Mouse (Mus musculus) liver, embryonic 14.5 days (tissue): ENCODE measurements at regions not wholly inside any gene's neighbourhood (a gene's known extent, or its start where the extent isn't known, plus 50 kb on each side); places are given as distances from the start of the nearest gene placed in this dataset.

Experiments used
- CTCF ChIP-seq: IDR thresholded peaks from 2 replicates; pipeline ENCODE4 v1.5.1; 2016; ENCODE audit warnings: antibody characterized with exemption, low read depth, control low read depth
- EP300 ChIP-seq: IDR thresholded peaks from 2 replicates; pipeline ENCODE4 v1.6.1; 2016; ENCODE audit warnings: antibody characterized with exemption, low read depth

GRCm38 (mm10) chr9:43919010-43919409, 124.2 kb upstream of the Thy1 start:
- TF ChIP-seq CTCF (no peak), EP300 (no peak)
